In genomic region chr5:125476286-125476625, GRCm38 (mm10) we compare ENCODE assay signal across 1 mouse cellular context.
TF ChIP-seq lines count a peak whose summit lies in the region.

No protein-coding gene starts in this region.

TF ChIP-seq in CH12.LX, 34 proteins besides CTCF, POLR2A, EP300 and RAD21 (continued from another document):
- TF ChIP-seq ETS1 (conservative IDR thresholded peaks at IDR 0.05; ENCODE audit: low read depth, low read length) (no peak), ELF1 (IDR thresholded peaks at IDR 0.05; ENCODE audit: low read depth, low read length) (no peak), GABPA (IDR thresholded peaks at IDR 0.05; ENCODE audit: insufficient replicate concordance, low read depth, low read length) (no peak), NELFE (IDR thresholded peaks at IDR 0.05; ENCODE audit: low read depth, low read length) (no peak), ZKSCAN1 (IDR thresholded peaks at IDR 0.05; ENCODE audit: borderline replicate concordance, low read depth, low read length) (no peak), UBTF (IDR thresholded peaks at IDR 0.05; ENCODE audit: low read depth, low read length) (no peak), ZC3H11A (IDR thresholded peaks at IDR 0.05; ENCODE audit: low read depth, low read length) (no peak), IRF4 (IDR thresholded peaks at IDR 0.05; ENCODE audit: low read depth, low read length) (no peak), JUN (IDR thresholded peaks at IDR 0.05; ENCODE audit: insufficient read depth, low read depth, low read length) (no peak), CHD1 (IDR thresholded peaks at IDR 0.05; ENCODE audit: low read depth, low read length) (no peak), MEF2A (IDR thresholded peaks at IDR 0.05; ENCODE audit: borderline replicate concordance, low read depth, low read length) (no peak), MAX (IDR thresholded peaks at IDR 0.05; ENCODE audit: low read length) (no peak), KAT2A (IDR thresholded peaks at IDR 0.05; ENCODE audit: insufficient replicate concordance, low read length) (no peak)
